Mouse (Mus musculus) small intestine, adult 2 months (tissue): ENCODE results near the gene Nsg2.

Source experiments
- CTCF ChIP-seq: fragments of 200-500 bp; IDR thresholded peaks from 2 replicates; pipeline ENCODE4 v1.5.1; 2012; ENCODE audit warnings: low read depth, mild to moderate bottlenecking, control low read depth, inconsistent platforms, low read length, moderate library complexity, mixed read lengths; ENCODE audit not compliant: insufficient replicate concordance, insufficient read length; ENCODE audit errors: extremely low read depth
- POLR2A ChIP-seq: fragments of 200-500 bp; IDR thresholded peaks from 2 replicates; pipeline ENCODE4 v1.6.1; 2012; ENCODE audit warnings: low read depth, mild to moderate bottlenecking, control low read depth, inconsistent platforms, low read length, moderate library complexity

DNA sequence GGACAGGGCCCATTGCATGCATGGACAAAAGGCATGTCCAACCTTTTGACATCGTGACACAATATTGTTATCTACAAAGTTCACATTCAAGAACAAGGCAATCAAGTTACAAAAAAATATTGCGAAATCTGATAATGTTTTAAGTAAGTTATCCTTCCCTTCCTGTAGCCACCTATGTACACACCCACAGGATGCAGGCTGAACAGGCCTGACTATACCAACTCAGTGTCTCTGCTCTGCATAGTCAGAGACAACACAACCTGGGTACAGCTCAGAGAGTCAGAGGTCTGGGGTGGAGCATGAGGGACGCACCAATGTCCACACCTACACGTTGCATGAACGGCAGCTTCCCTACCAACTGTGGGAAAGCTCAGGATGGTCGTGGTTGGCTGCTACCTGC lies 96.1 kb downstream of the Nsg2 start:
- no peak for TF ChIP-seq POLR2A
- no peak for TF ChIP-seq CTCF
